Mouse (Mus musculus) layer of hippocampus, postnatal 10 days (tissue): ENCODE measurements at regions not wholly inside any gene's neighbourhood (a gene's known extent, or its start where the extent isn't known, plus 50 kb on each side); places are given as distances from the start of the nearest gene placed in this dataset.
"Not testable (repeated sequence)": the region's sequence is repeated elsewhere in the genome, so short reads cannot be mapped to it uniquely, and the experiment has no call there.

Source experiments
- DNase-seq, 2 experiments: peaks; one replicate each; pipeline ENCODE4 v3.0.0; 2021; ENCODE audit warnings: low spot score in 2 of 2

DNA sequence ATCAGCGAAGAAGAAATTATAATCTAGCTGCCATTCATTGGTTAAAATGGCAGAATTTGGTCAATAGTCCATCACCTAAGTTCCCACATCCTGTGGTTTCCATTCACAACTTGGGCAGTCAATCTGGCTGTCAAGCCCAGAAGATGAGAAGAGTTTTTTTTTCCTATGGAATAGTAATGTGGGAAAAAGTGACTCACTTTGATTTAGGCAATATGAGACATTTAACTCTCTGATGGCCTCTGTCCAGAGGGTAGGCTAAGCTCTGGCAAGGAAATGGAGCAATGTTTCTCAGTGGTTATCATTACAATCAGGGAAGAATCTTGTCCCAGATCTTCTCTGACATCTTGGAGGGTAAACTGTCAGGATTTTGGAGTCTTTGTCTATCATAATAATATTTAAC lies 367.9 kb downstream of the Ets1 start:
- DNase-seq = no peak

DNA sequence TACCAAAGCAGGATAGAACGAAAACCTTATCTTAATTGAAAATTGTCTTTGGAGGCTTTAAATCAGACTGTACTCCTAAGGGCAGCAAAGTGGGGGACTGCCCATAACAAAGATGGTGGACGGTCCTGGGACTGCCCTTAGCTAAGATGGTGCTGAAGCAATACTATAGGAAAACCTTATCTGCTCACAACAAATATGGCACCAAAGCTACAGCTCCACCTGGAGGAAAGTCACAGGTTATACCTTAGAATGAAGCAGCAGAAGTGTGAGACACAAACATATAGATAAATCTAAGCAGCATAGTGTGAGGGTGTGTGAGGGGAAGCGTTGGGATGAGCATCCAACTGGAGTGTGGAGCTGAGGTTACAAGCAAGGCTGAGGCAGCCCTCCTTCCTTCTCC lies 368.5 kb downstream of the Ets1 start:
- no peak for DNase-seq

DNA sequence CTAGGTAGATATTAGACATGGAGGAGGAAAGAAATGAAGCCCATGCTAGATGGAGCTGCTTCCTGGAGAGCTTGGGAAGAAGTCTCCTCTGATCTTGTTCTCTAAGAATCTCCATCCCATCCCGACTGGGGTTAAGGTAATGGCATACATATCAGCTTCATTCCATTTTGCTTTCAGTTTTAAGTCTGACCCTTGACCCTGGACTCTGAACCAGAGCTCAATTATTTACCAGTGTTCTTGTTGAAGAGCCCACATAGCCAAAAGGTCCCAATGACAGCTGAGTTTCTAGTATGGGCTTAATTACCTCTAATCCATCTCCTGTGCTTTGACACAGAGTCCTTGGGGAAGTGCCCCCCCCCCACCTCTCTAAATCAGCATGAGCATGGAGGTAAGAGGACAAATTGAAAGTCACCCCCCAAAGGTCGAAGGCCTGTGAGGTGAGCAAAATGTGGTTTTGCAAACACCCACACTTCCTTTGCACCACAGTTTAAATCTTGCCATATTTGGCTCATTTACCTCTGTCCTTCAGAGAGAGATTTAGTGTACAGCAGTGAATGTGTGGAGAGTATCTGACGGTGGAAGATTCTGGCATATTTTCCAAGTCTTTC lies 371.5 kb downstream of the Ets1 start:
- no peak for DNase-seq

DNA sequence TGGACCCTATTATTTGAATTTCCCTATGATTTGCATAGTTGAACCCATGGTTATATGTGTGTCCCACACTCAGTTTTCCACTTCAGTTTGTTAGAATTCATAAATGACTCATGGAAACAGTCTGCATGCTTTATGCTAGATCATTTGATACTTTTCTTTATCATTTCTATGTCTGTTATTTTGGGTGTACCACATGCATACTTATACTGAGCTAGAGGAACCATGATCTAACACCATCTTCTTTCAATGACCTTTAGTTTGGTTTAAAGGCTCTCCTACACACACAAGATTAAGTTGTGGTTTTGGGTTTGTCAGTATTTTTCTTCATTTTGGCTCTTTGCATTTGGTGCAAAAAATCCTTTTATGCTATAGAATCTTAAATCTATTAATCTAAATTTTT lies 375.2 kb downstream of the Ets1 start:
- DNase-seq = no peak

DNA sequence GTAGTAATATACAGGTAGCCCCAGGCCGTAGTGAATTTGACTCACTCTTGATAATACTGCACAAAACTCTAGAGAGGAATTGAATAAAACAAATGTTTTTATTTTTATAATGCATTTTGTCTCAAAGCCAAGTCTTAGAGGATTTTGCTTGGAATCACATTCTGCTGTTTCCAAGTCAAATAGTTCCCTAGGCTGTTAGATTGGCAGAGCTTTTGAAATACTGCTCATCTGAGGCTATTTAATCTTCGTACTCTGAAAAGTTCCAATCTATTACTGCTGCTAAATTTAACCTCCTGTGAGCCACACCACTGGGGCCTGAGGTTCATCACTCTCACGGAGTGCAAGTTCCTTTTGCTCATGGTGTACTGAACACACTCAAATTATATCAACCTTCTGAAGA lies 399.4 kb downstream of the Ets1 start:
- no peak for DNase-seq

DNA sequence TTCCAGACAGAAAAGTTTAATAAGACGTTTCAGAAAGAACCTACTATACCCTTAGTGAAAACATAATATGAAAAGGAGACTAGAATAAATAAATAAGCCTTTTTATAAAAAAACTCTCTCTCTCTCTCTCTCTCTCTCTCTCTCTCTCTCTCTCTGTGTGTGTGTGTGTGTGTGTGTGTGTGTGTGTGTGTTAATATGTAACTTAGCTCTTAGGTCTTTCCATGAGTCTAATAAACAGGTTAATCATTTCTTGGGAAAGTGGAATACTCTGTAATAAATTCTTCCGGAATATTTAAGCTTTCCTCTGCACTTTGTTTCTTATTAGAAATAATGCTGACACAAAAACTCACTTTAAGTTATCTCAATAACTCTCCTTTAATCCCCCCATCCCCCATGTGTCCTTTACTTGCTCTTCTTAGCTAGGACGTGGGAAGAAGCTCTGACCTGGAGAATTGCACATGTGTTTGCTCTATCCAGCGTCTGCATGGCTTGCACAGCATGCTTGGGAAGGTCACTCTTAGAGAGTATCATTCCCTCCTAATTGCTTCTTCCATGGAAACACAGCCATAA lies 403.3 kb downstream of the Ets1 start:
- DNase-seq = no peak

DNA sequence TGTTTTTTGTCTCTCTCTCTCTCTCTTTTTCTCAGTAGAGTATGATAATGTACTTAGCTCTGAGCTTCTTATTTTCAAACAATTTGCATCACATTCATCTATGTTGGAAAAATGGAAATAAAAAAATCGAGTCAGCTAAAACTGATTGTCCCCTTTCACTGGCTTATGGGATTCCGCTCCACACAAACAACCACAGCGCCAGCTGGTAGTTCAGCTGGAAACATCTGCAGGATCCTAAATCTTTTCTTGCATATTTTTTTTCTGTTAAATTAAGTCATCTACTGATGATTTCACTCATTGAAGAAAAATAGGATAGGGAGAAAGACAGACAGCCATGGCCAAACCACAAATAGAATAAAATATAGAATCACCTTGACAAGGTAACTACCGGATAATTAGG lies 414.8 kb downstream of the Ets1 start:
- no peak for DNase-seq

DNA sequence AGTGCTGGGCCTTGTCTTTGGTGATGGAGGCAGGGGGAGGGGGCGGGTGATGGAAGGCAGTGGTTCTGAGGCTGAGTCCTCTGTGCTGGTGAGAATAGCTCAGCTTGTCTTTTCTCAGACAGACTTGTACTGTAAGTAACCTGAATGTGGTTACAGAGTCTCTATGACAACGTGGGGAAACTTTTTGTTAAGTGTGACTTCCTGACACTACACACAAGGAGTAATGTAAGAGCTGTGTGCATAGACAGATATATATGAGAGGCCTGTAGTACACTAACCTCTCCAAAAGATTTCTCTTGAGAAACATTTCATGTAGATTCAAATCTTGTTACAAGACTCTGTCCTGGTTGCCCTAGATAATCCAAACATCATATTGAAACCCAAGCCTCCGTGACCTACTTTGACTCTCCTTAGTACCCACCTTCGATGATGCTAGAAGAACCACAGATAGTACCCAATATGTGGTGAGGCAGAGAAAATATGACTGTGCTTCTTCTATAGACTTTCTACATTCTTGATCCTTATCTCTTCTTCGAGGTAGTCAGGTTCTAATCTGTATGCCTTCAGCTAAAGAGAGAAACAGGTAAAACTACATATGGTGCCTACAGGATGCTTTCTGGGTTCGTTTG lies 424.7 kb downstream of the Ets1 start:
- no peak for DNase-seq

DNA sequence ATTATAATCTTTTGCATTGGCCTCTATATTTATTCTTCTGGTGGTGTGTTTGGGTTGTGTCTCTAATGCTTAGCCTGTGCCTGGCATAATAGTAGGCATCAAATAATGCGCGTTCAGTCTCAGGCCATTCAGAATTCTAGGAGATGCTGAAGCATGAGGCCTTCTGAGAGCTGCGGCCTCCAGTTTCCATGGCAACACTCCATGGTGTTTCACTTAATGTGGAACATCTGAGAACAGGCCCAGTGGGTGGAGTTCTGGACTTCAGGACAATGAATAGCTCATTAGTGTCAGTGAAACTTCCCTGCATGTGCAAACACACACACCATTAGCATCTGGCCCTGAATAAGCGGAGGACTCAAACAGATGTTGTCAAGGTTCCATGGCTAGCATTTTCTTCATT lies 426.5 kb downstream of the Ets1 start:
- DNase-seq = peak; percentile 17 to 47

DNA sequence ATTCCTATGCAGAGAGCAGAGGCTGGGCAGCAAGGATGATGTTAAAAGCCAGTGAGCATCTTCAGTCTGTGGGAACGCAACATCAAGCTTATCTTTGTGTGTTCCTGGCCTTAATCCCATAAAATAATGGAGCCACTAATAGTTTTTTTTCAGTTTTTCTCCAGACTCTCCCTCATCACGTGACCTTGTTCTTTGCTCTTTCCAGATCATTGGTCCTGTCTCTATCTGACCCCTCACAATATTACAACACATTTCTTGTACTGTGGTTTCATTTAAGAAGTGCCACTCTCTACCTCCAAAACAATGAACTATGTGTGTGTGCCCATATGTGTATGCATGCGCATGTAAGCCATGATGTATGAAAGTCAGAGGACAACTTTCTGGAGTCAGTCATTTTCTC lies 429.3 kb downstream of the Ets1 start:
- DNase-seq = no peak

DNA sequence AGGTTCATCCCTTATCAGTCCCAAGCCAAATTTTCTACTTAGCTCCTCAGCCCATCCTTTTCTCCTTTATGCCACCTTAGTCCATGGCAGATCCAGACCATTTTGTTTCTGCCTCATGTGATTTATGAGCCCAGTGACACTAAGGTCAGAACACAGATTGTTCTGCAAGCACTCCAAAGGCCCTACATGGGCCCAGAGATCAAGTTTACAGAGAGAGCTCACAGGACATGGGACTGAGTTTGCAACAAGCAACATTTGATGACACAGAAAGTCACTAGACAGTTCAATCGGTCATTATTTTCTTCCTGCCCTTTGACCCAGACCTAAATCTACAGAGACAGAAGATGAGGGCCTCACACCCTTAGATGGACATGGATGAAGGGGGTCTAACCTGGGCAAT lies 431.5 kb downstream of the Ets1 start:
- no peak for DNase-seq

DNA sequence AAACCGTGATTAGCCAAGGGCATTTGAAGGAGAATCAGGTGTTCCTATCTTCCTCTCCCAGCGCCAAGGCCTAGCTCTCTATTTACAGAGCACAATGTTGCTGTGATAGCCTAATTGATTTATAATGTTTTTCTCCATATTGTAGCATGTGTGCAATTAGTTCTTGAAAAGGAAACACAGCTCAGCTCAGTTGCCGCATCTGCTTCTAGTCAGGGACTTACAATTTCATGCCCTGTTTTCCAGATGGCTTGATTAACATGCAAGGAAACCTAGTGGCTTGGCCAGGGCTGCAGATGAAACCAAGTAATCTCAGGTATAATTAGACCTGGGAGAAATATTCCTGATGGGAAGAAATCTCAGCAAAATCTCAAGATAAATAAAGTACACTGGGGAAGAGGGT lies 434.1 kb downstream of the Ets1 start:
- no peak for DNase-seq

DNA sequence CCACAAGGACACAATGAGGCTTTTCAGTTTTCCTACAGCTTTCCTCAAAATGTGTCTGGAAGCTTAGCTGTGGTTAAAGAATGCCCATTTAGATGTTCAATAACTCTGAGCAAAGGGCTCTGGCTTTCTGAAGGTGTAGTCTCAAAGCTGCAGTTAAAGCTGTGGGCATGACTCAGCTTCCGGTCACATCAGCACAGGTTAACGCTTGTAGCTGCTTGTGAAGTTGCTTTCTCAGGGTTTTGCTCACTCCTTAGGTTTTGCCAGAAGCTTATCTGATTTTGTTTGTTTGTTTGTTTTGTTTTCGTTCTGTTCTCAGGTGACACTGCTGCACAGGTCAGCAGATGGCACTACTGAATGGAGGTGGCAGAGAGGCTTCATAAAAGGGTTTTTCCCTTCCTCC lies 444.2 kb downstream of the Ets1 start:
- no peak for DNase-seq

DNA sequence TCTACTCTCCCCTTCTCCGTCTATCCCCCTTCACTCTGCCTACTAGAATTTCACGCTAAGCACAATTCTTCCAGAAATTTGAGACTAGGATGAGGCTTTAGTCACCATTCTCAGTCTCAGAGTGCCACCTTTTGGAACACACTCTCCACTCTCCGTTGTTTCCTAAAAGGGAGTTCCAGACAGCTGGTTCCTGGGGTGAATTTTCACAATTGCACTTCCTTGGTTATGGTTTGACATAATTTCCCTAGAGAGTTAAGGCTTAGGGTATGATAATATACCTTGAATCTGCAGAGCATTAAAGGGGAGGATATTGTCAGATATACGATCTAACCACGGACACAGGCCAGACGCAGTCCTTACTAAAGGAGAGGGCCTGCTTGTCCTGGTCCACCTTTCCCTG lies 444.8 kb downstream of the Ets1 start:
- DNase-seq = peak; percentile 14 to 36

DNA sequence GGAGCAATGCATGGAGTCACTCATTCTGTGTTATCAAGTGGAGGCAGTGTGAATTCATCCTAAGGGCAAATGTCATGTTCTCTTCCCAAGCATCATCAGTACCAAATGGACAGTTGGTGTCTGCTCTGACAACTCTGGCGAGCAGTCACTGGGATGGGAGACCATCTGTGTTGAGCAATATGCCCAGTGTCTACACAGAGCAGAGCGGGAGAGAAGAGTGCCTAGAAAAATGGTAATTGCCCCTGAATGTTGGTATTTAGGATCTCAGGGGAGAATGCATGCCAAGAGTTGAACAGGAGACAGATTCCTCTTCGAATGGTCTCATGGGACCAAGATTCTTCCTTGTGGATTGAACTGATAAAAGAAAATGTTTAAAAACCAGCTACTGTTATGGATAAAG lies 454.0 kb downstream of the Ets1 start:
- DNase-seq = no peak

DNA sequence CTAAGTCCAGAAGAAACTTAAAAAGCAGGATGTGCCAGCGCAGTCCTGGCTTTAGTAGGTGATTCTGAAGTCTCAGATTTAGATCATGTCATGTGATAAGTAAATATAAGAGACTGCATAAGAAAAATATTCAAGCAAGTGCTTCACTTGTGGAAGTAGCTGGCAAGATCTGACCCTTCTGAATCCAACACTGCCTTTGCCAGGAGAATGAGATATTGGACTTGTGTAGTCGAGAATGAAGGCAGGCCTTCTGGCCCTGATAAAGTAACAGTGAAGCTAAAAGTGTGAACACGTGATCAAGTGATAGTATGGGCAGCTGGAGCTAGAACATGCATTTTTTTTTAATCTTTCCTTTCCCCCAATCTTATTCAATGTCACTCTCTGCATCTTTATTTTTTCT lies 455.6 kb downstream of the Ets1 start:
- no peak for DNase-seq

DNA sequence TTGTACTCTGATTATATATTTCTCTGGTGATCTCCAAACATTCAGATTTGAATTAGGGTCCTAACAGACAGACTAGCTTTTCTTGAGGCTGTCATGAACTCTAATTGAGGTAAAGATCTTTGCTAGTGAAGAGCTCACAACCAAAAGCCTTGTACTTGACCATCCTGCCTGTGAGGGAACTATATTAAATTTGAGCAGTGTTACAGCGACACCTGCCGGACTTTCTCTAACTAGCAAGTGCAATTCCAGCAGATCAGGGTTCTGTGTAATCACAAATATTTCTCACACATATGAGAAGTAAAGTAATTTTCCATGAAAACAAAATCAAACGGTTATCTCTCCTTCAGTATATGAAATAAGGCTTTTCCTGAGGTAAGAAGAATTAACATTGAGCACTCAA lies 459.6 kb downstream of the Ets1 start:
- peak; percentile 83 to 84 for DNase-seq

DNA sequence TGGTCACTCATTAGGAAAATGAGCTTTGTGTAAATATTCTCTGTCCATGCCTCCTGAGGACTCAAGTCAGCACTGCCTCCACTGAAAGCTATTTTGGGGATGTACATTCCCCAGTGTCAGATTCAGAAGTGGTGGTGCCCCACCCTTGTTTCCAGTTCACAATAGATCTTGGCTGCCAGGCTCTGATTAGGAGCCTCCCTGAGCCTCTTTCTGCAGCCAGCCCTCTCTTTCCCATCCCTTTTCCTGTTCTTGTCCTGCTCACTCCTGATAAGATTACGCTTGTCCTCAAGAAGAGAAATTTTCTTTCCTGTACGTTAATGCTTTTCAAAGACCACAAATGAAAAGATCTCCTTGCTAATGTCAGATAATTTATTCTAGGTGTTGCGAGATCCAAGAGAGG lies 465.2 kb downstream of the Ets1 start:
- no peak for DNase-seq

DNA sequence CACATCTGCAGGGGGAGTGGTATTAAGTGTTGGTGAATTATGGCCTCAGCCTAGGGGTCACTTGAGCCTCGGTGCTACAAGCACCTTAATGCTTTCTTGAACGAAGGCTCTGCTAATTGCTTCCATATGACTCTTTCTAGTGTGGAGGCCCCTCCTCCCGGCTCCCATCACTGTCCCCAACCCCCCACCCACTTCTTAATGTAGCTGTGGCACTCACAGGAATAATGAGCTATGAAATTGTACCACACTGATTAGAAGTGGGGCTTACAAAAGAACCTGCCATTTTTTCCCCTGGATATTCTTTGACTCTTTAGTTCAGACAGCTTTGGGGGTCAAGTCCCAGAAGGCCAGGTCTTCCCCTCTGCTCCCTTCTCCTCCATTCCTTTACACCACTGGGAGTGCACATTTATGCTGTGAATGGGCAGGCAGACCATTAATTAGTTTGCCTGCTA lies 468.6 kb downstream of the Ets1 start:
- no peak for DNase-seq

DNA sequence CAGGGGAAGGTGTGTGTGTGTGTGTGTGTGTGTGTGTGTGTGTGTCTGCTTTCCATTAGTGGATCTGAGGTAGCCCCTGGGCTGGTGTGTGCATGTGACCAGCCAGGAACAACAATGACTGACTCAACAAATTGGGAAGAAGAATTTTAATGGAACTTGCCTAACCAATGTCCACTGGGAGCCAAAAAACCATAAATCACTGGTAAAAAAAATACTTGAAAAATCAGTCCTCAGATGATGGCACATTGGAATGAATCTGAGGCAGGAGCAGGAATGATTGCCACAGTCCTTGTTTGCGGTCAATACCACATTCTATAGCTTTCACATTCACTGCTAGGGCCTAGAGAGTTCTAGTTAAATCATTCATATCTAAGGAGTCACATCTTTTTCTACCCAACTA lies 487.8 kb downstream of the Ets1 start:
- DNase-seq = no peak

DNA sequence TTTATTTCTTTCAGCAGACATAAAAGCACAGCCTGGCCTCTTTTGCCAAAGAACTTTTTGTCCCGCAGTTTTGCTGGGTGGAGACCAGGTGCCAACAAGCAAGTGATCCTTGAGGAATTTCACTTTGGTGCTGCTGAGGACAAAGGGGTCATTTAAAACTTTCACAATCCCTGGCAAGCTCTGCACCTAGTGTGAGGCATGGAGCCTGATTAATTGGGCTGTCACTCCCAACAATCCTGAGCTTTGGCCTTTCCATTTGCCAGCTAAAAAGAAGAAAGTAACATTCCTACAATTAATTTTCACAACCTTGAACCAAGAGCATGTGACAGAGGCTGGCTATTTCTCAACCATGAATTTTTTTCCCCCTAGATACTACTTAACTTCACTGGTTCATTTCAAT lies 516.2 kb downstream of the Ets1 start:
- no peak for DNase-seq

DNA sequence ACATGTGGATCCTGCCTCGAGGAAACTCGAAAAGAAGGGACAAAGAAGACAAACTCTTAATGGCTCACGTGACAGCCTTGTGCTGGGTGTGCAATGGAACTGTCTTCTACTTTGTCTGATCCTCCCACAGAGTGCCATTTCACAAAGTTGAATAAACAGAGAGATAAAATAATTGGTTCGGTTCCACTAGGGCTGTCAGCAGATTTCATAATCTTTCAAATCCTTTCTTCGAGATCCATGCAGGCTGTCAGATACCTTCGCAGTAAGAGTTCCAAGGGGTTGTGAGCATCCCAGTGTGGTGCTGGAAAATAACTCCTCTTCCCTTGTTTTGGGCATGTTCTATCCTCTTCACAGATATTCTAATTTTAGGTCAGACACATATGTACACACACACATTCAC lies 532.1 kb downstream of the Ets1 start:
- DNase-seq = no peak

DNA sequence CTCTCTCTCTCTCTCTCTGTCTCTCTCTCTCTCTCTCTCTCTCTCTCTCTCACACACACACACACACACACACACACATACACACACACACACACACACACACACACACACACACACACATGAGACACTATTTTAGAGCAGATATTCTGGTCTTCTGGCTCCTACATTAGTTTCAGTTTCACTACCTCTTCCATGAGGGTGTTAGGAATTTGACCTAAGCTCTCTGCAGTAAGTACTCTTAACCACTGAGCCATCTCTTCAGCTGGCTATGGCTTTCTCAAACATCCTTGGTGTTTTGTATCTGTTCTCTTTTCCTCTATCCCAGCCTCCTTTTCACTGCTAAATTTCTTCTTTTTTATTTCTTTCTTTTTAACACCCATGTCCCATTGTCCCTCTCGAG lies 533.1 kb downstream of the Ets1 start:
- not testable (repeated sequence) for DNase-seq
